Mouse (Mus musculus) kidney, adult 11 months (tissue): ENCODE results near the gene Prss46.

Experiments used
- DNase-seq: peaks from one replicate; pipeline ENCODE4 v3.0.0; 2022

The Prss46 gene

DNA sequence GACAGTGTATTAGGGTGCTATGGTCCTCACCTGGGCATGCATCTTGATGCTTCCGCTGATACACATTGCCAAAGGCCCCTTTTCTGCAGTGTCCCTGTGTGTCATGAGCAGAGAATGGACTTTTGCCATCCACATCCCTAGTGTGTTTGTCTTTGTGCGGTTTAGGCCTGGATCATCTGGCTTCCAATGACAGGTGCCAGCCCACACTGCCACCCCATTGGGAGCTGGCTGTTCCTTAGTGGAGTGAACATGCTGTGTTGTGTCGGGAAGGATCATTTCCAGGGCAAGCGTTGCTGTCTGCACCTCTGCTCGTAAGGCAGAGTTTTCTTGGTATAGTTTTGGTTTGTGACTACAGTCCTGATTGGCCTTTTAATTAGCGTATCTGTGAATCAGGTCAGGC, 56.9 kb downstream of the Prss46 start:
- DNase-seq = no peak

DNA sequence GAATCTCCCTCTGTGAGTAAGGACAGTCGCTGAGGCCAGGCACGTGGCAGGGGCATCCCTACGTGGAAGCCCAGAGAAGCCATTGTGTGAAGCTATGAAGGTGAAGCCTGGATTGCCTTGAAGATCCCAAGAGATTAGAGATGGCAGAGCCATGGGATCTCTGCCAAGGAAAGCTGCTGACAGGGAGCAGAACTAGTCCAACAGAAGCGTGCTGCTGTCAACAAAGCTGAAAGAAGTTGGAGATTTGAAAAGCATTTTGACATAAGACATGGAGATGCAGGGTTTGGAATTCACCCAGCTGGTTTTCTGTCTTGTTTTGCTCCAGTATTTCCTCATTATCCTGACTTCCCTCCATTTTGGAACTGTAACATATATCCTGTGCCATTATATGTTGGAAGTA, 58.0 kb downstream of the Prss46 start:
- DNase-seq = no peak
